Mouse (Mus musculus) hindbrain, embryonic 15.5 days (tissue): ENCODE results near the gene Serping1. TPM values are rescaled to one million over a fixed set of nuclear protein-coding genes. Genes with fewer than 3 reads are reported as not detected.

Experiments
- ATAC-seq: fragments of 200-750 bp; cut with Nextera tagmentation; 2 replicates; pipeline ENCODE4 v1.8.0; 2017; ENCODE audit warnings: low read depth, moderate number of reproducible peaks, moderate TSS enrichment; ENCODE audit not compliant: low FRiP score
- H3K27ac ChIP-seq: fragments of 300-500 bp; sonication (generic); replicated peaks from 2 replicates; pipeline ENCODE4 v1.5.1; 2015; ENCODE audit warnings: mild to moderate bottlenecking, inconsistent platforms
- H3K27me3 ChIP-seq: fragments of 300-500 bp; sonication (generic); 2 replicates; pipeline ENCODE4 v1.6.1; 2015; ENCODE audit warnings: control low read depth, inconsistent platforms
- H3K36me3 ChIP-seq: fragments of 300-500 bp; sonication (generic); 2 replicates; pipeline ENCODE4 v1.6.1; 2015; ENCODE audit warnings: control low read depth, inconsistent platforms
- H3K4me1 ChIP-seq: fragments of 300-500 bp; sonication (generic); replicated peaks from 2 replicates; pipeline ENCODE4 v1.6.1; 2015; ENCODE audit warnings: control low read depth, inconsistent platforms
- H3K4me2 ChIP-seq: fragments of 300-500 bp; sonication (generic); 2 replicates; pipeline ENCODE4 v1.6.1; 2015; ENCODE audit warnings: moderate library complexity, mild to moderate bottlenecking, inconsistent platforms
- H3K4me3 ChIP-seq: fragments of 300-500 bp; sonication (generic); 2 replicates; pipeline ENCODE4 v1.5.1; 2015; ENCODE audit warnings: mild to moderate bottlenecking, inconsistent platforms
- H3K9ac ChIP-seq: fragments of 300-500 bp; sonication (generic); 2 replicates; pipeline ENCODE4 v1.6.1; 2015; ENCODE audit warnings: inconsistent platforms
- H3K9me3 ChIP-seq: fragments of 300-500 bp; sonication (generic); 2 replicates; pipeline ENCODE4 v1.6.1; 2016; ENCODE audit warnings: control low read depth, inconsistent platforms
- WGBS: fragments of 180-500 bp; shearing (Covaris S2); methylation state at CpG from one replicate; pipeline ENCODE4 v1.1.7; 2015; 5-methylcytosine and 5-hydroxymethylcytosine counted together
- polyA plus RNA-seq: library from polyadenylated mRNA; unstranded; fragments of >200 nt; fragmentation: Nextera tagmentation; extraction: Ambion mirVana; gene quantifications from 2 replicates; pipeline ENCODE4 v1.2.1, GENCODE M21; 2015

Gene Serping1
- polyA plus RNA-seq, 1 experiment from 2014 or later = 39.5 TPM

GRCm38 (mm10) chr2:84777706-84778105, 2.5 kb upstream of the Serping1 start:
- no peak overlapping the region for H3K9ac ChIP-seq
- no peaks in the 10 kb centered on the region for H3K36me3 ChIP-seq
- H3K4me2 ChIP-seq = no peak overlapping the region
- H3K4me3 ChIP-seq = no peak overlapping the region
- no peak overlapping the region for H3K27ac ChIP-seq
- 46% methylated on average over 3 of the region's 3 CpGs for WGBS
- no peaks in the 10 kb centered on the region for H3K27me3 ChIP-seq
- peaks cover 14% of the 10 kb centered on the region for H3K4me1 ChIP-seq
- no peaks in the 10 kb centered on the region for H3K9me3 ChIP-seq
- ATAC-seq = no peak

- WGBS = 70% methylated on average over 6 of the region's 6 CpGs
Measured at GRCm38 (mm10) chr2:84775665-84776064, 421 bp upstream of the Serping1 start.

GRCm38 (mm10) chr2:84774751-84775150, 493 bp downstream of the Serping1 start:
- ATAC-seq = peak; percentile 86
- WGBS = 0% methylated on average over 13 of the region's 15 CpGs
- Histone ChIP-seq H3K36me3 (no peaks in the 10 kb centered on the region), H3K4me1 (peaks cover 14% of the 10 kb centered on the region), H3K27ac (peak overlapping the region; percentile 11; the same call in 1 of the 2 replicates), H3K9me3 (no peaks in the 10 kb centered on the region), H3K27me3 (no peaks in the 10 kb centered on the region), H3K4me3 (peak overlapping the region; percentile 33), H3K9ac (peak overlapping the region; percentile 25), H3K4me2 (peak overlapping the region; percentile 58)

More at GRCm38 (mm10) chr2:84775665-84776064, 421 bp upstream of the Serping1 start:
- Histone ChIP-seq H3K36me3 (no peaks in the 10 kb centered on the region), H3K9me3 (no peaks in the 10 kb centered on the region), H3K27me3 (no peaks in the 10 kb centered on the region), H3K9ac (no peak overlapping the region), H3K27ac (0 out of 2 replicates have a peak overlapping the region, but pooled peaks have one; percentile 20), H3K4me1 (peaks cover 14% of the 10 kb centered on the region), H3K4me2 (no peak overlapping the region), H3K4me3 (no peak overlapping the region)
- ATAC-seq = no peak

GRCm38 (mm10) chr2:84773195-84773594, 2.0 kb downstream of the Serping1 start:
- Histone ChIP-seq H3K4me1 (peaks cover 14% of the 10 kb centered on the region), H3K4me3 (no peak overlapping the region), H3K27me3 (no peaks in the 10 kb centered on the region), H3K9me3 (no peaks in the 10 kb centered on the region), H3K4me2 (no peak overlapping the region), H3K9ac (no peak overlapping the region), H3K27ac (no peak overlapping the region), H3K36me3 (no peaks in the 10 kb centered on the region)
- 79% methylated on average over 5 of the region's 5 CpGs for WGBS
- ATAC-seq = no peak

GRCm38 (mm10) chr2:84772454-84772853, 2.8 kb downstream of the Serping1 start:
- Histone ChIP-seq H3K27me3 (no peaks in the 10 kb centered on the region), H3K4me2 (no peak overlapping the region), H3K36me3 (no peaks in the 10 kb centered on the region), H3K4me3 (no peak overlapping the region), H3K4me1 (peaks cover 14% of the 10 kb centered on the region), H3K9ac (no peak overlapping the region), H3K27ac (no peak overlapping the region), H3K9me3 (no peaks in the 10 kb centered on the region)
- WGBS = 96% methylated on average over 4 of the region's 4 CpGs
- ATAC-seq = no peak

GRCm38 (mm10) chr2:84770501-84770900, 4.7 kb downstream of the Serping1 start:
- WGBS = 81% methylated on average over 6 of the region's 6 CpGs

GRCm38 (mm10) chr2:84762818-84763217, 12.4 kb downstream of the Serping1 start:
- Histone ChIP-seq H3K4me3 (no peak overlapping the region), H3K4me1 (no peaks in the 10 kb centered on the region), H3K27ac (no peak overlapping the region), H3K4me2 (no peak overlapping the region), H3K9me3 (no peaks in the 10 kb centered on the region), H3K36me3 (no peaks in the 10 kb centered on the region), H3K27me3 (no peaks in the 10 kb centered on the region), H3K9ac (no peak overlapping the region)
- 89% methylated on average over 1 of the region's 1 CpGs for WGBS
- no peak for ATAC-seq

More at GRCm38 (mm10) chr2:84770501-84770900, 4.7 kb downstream of the Serping1 start:
- no peak for ATAC-seq
- H3K36me3 ChIP-seq = no peaks in the 10 kb centered on the region
- H3K4me3 ChIP-seq = no peak overlapping the region
- no peak overlapping the region for H3K9ac ChIP-seq
- H3K4me2 ChIP-seq = no peak overlapping the region
- H3K27ac ChIP-seq = no peak overlapping the region
- no peaks in the 10 kb centered on the region for H3K27me3 ChIP-seq
- peaks cover 12% of the 10 kb centered on the region for H3K4me1 ChIP-seq
- H3K9me3 ChIP-seq = no peaks in the 10 kb centered on the region

- H3K36me3 ChIP-seq = no peaks in the 10 kb centered on the region
- no peaks in the 10 kb centered on the region for H3K9me3 ChIP-seq
- ATAC-seq = no peak
- H3K9ac ChIP-seq = no peak overlapping the region
- no peaks in the 10 kb centered on the region for H3K27me3 ChIP-seq
- no peaks in the 10 kb centered on the region for H3K4me1 ChIP-seq
- no peak overlapping the region for H3K27ac ChIP-seq
- H3K4me3 ChIP-seq = no peak overlapping the region
- H3K4me2 ChIP-seq = no peak overlapping the region
- 45% methylated on average over 4 of the region's 4 CpGs for WGBS
Measured at GRCm38 (mm10) chr2:84762295-84762694, 12.9 kb downstream of the Serping1 start.

GRCm38 (mm10) chr2:84761840-84762239, 13.4 kb downstream of the Serping1 start:
- H3K9me3 ChIP-seq = no peaks in the 10 kb centered on the region
- no peaks in the 10 kb centered on the region for H3K36me3 ChIP-seq
- H3K4me1 ChIP-seq = no peaks in the 10 kb centered on the region
- H3K9ac ChIP-seq = no peak overlapping the region
- H3K4me2 ChIP-seq = no peak overlapping the region
- WGBS = 93% methylated on average over 1 of the region's 1 CpGs
- no peak for ATAC-seq
- no peak overlapping the region for H3K4me3 ChIP-seq
- no peaks in the 10 kb centered on the region for H3K27me3 ChIP-seq
- no peak overlapping the region for H3K27ac ChIP-seq

- WGBS = 91% methylated on average over 3 of the region's 3 CpGs
- H3K4me3 ChIP-seq = no peak overlapping the region
- H3K9me3 ChIP-seq = no peaks in the 10 kb centered on the region
- no peak overlapping the region for H3K9ac ChIP-seq
- ATAC-seq = no peak
- no peaks in the 10 kb centered on the region for H3K36me3 ChIP-seq
- H3K4me1 ChIP-seq = no peaks in the 10 kb centered on the region
- H3K4me2 ChIP-seq = no peak overlapping the region
- H3K27me3 ChIP-seq = no peaks in the 10 kb centered on the region
- H3K27ac ChIP-seq = no peak overlapping the region
Measured at GRCm38 (mm10) chr2:84761309-84761708, 13.9 kb downstream of the Serping1 start.

GRCm38 (mm10) chr2:84760777-84761176, 14.5 kb downstream of the Serping1 start:
- no peak overlapping the region for H3K27ac ChIP-seq
- H3K27me3 ChIP-seq = no peaks in the 10 kb centered on the region
- no peak overlapping the region for H3K4me2 ChIP-seq
- H3K36me3 ChIP-seq = no peaks in the 10 kb centered on the region
- no peaks in the 10 kb centered on the region for H3K4me1 ChIP-seq
- H3K9me3 ChIP-seq = no peaks in the 10 kb centered on the region
- 73% methylated on average over 8 of the region's 8 CpGs for WGBS
- H3K9ac ChIP-seq = no peak overlapping the region
- ATAC-seq = no peak
- no peak overlapping the region for H3K4me3 ChIP-seq

- H3K4me2 ChIP-seq = no peak overlapping the region
- no peaks in the 10 kb centered on the region for H3K36me3 ChIP-seq
- H3K4me1 ChIP-seq = no peaks in the 10 kb centered on the region
- no peak overlapping the region for H3K4me3 ChIP-seq
- H3K9me3 ChIP-seq = no peaks in the 10 kb centered on the region
- no peak for ATAC-seq
- no peak overlapping the region for H3K9ac ChIP-seq
- no peak overlapping the region for H3K27ac ChIP-seq
- H3K27me3 ChIP-seq = no peaks in the 10 kb centered on the region
- 2% methylated on average over 2 of the region's 2 CpGs for WGBS
Measured at GRCm38 (mm10) chr2:84758542-84759127, 16.6 kb downstream of the Serping1 start.
